Mouse (Mus musculus) mesoderm, embryonic 11.5 days (tissue): ENCODE measurements at regions not wholly inside any gene's neighbourhood (a gene's known extent, or its start where the extent isn't known, plus 50 kb on each side); places are given as distances from the start of the nearest gene placed in this dataset.

Experiments used
- DNase-seq: peaks from one replicate; pipeline ENCODE4 v3.0.0-alpha.2; 2012; ENCODE audit warnings: low read depth, low spot score

GRCm38 (mm10) chr4:9935949-9936348 lies 938.3 kb upstream of the 2610301B20Rik start:
- no peak for DNase-seq

GRCm38 (mm10) chr4:9951441-9951840 lies 922.9 kb upstream of the 2610301B20Rik start:
- no peak for DNase-seq

GRCm38 (mm10) chr4:9974631-9975030 lies 899.7 kb upstream of the 2610301B20Rik start:
- no peak for DNase-seq

DNA sequence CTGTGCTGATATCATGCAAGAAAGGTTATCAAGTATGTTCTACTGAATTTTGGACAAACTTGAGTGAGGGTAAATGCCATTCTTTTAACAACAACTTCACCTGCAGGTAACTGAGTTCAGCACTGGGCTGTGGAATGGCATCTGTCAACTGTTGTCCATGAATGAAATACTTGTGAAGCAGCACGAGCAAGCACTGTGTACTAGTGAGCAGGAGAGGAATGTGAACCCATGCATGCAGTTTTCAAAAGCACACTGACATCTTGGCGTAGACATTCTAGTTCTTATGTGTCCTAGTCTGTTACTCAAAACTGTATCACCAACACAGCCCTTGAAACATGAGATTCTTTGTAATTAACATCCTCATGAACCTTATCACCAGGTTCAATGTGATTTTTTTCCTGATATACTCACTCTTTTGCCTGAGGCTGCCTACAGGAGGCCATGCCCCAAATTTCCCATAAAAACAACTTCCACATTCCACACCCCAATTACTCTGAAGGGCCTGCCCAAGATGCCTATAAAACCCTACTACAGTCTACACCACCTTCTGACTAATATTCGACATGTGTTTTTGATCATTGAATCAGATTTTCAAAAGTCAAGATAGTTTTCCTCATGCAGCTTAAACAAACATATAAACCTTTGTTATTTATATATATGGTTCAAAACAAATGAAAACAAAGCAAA lies 892.8 kb upstream of the 2610301B20Rik start:
- DNase-seq = no peak

DNA sequence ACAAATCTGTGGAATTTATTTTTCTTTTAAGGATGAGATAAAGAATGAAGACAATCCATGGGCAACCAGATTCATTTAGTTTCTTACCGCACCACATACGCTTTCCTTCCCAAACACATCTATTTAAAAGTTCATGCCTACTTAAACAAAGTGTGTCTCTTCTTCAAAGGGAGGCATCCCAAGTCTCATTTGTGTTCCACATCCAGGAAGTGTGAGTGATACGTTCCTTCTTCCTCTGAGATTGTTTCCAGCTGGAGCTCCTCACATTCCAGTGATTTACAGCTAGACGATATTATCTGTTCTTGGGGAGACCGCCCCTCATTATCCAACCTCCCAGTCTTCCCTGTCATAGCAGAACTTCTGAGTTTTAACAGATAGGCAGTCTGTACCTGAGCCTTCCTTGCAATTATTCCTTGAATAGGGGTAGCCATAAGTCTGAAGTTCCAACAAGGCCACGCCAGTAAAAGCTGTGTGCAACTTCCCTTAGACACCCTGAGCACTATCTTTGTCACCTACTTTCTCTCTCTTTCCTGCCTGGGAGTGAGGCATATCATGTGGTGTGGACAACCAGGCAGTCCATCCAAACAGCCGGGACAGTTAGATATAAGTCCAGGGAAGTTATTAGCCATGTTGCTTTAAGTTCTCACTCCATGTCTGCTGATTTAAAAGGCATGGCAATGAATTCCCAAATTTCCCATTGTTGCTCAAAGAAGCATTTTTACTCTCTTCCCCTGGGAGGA lies 891.3 kb upstream of the 2610301B20Rik start:
- peak; percentile 9 for DNase-seq

- no peak for DNase-seq
Measured at GRCm38 (mm10) chr4:9993871-9994270, 880.4 kb upstream of the 2610301B20Rik start.

DNA sequence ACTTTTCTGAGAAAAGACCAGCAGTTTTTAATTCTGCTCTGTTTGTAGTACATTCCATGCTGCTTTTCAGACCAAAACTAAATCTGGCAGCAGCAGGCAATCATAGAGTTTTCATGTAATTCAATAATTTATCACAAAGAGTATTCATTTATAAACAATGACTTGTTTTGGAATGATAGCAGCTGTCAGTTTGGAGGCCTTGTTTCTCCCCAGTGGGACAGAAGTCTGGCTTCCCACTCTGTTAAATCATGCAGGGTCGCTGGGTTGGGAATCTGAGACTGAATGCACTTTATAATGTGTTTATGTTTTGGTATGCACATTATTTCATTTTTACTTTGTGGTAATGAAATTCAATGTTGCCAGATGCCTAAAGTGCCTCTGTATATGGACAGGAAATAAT lies 879.8 kb upstream of the 2610301B20Rik start:
- no peak for DNase-seq

DNA sequence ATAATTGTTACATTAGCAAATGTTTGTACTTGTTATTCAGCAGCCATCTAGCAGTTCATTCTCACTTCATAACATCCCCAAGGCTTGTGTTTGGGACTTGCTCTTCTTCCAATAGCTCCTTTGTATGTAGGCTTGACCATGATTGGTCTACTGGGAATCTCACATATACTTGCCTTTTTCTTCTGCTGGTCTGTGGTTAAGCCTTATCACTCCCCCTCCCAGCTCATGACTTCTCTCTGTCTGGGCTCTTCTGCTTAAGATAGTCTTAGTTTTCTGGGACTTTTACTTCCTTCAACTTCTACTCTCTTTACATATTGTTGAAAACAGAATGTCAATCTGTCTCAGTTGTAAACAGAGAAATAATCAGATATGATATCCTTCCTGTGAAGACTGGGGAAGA lies 844.0 kb upstream of the 2610301B20Rik start:
- no peak for DNase-seq

- no peak for DNase-seq
Measured at GRCm38 (mm10) chr4:10031764-10032163, 842.5 kb upstream of the 2610301B20Rik start.

DNA sequence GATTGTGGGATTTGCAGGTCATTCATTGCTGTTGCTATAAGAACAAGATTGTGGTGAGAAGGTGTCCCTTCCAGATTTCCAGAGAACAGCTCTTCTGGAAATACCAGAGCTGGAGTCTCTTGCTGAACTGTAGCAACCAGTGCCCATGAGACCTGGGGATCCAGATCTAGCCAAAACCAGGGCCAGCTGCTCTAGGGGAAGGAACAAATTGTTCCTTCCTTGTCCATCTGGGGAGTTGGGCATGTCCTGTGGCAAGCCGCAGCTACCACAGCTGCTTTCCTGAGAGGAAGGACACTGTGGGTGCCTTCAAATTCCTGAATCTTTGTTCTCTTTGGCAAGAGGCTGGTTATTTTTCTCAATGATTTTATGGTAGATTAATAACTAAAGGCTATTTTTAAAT lies 839.0 kb upstream of the 2610301B20Rik start:
- no peak for DNase-seq

- DNase-seq = no peak
Measured at GRCm38 (mm10) chr4:10041301-10042093, 832.8 kb upstream of the 2610301B20Rik start.

DNA sequence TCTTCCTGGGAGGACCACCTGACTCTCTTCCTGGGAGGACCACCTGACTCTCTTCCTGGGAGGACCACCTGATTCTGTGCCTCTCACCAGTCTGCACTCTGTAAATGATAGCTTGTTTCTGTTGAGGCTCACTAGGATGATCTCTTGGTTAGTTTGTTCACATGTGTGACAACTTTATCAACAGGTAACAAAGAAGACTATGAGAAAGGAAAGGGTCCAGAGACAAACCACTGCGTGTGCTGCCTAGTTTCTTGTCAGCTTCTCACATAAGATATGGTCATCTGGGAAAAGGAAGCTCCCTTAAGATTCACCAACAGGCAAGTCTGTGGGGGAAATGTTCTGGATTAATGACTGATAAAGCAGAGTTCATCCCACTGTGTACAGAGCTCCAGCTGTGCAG lies 825.5 kb upstream of the 2610301B20Rik start:
- DNase-seq = no peak

- no peak for DNase-seq
Measured at GRCm38 (mm10) chr4:10049411-10049810, 824.9 kb upstream of the 2610301B20Rik start.

GRCm38 (mm10) chr4:10051296-10052267 lies 822.7 kb upstream of the 2610301B20Rik start:
- DNase-seq = peak; percentile 17

- DNase-seq = no peak
Measured at GRCm38 (mm10) chr4:10052869-10053268, 821.4 kb upstream of the 2610301B20Rik start.

GRCm38 (mm10) chr4:10072500-10073106 lies 801.7 kb upstream of the 2610301B20Rik start:
- DNase-seq = no peak

DNA sequence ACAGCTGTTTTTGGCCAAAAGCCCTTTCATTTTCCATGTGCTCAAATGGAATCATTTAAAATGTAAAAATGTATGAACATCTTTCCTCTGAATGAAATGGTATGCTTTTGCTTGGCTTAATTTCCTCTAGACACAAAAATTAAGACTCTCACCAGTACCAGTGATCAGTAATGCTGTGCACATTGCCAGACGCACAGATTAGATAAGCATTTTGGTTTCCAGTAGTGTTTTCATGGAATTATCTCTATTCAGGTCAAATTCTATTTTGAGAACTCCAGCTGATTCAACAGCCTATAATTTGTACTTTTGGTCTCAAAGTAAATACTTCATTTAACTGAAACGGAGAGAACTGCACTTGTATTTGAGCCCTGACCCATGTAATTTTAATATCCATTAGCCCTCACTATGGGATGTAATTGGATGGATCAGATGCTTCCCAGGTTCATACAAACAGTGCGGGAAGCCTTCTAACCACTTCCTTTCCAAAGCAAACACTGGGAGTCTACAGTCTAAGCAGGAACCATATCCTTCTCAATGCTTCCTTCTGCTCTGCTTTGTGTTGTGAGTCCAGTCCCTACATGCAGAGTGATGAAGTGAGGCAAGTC lies 794.6 kb upstream of the 2610301B20Rik start:
- DNase-seq = no peak

DNA sequence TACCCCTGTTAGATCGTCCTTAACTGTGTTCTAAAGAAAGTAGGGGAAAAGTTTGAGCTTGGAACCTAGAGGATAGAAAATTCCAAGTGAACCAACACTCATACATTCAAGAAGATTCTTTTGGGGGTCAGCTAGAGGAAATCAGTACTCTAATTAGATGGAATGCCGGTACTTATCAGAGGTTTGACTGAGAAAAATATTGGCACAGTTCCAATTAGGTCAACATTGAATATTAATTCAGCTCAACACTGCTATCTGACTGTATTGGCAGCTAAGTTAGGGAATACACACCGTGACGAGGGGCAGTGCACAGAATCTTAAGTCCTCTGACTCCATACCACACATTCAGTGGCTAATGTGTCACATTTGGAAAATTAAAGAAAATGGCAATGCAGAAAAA lies 759.5 kb upstream of the 2610301B20Rik start:
- DNase-seq = no peak

GRCm38 (mm10) chr4:10117964-10118363 lies 756.3 kb upstream of the 2610301B20Rik start:
- DNase-seq = no peak

DNA sequence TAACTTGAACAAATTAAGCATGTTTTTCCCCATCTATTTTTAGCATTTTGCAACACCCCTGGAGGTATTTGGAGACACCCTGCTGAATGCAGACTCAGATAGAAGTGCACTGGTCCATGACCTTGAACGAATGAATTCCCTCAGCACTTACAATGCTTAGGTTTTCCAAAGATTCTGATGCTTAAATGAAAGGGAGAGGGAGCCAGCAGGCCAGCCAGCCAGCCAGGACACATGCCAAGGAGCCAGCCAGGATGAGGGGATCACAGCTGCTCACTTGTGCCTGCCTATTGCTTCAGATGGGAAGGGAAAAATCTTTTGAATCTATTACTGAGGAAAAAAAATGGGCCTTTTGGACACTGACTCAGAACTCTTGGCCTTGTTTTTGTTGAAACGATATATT lies 750.0 kb upstream of the 2610301B20Rik start:
- no peak for DNase-seq
